Mouse (Mus musculus): ENCODE data around the gene Mterf1a. TPM values are rescaled to one million over a fixed set of nuclear protein-coding genes. Genes with fewer than 3 reads are reported as not detected.

Gene Mterf1a
- total RNA-seq, 2 experiments from 2014 or later: 5.9 to 10.4 TPM

DNA sequence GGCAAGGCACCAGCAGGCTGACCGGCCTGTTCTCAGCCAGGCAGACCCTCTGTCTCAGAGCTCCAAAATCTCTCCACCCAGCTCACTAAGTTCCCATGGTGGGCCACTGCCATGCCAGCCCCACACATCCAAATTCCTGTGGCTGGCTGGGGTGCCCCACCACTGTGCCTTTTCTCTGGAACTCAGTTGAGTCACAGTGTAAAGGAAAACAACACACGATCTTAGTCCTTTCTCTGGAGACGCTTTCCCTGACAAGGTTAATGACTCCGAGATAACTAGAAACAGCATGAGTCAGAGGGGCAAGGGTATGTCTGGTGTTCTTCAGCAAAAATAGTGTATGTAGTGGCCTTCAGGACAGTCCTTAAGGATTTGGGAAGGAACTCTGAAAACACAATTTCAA, 23.6 kb downstream of the Mterf1a start:
- intact Hi-C loops (cut with DNase I): no loop called here
- DNase-seq (ENCODE audit: low spot score in 2 of 2): no peak

DNA sequence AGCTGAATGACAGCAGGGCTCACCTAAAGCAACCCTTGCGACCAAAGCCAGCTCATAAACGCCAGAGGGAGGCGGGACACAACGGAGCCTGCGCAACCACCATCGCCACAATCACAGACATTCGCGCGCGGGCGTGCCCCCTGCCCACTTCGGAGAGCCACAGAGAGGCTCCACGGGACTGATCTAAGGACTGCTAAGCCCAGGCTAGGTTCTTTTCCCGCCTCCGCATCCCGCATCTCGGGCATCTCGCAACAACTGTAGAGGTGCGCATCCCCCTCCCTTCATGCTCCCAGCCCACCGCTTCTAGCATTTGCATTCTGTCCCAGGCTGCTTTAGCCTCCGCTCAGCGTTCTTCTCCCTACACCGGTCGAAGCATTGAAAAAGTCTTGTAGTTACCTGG, 48.7 kb downstream of the Mterf1a start, which contains the start of gene Lrrd1:
Lrrd1 (plus strand) TSS at position 148 of the 400 bp plus-strand sequence.
- DNase-seq (ENCODE audit: low spot score in 2 of 2): peak; percentile 12 to 13

More for the DNA sequence above, 48.7 kb downstream of the Mterf1a start, which contains the start of gene Lrrd1:
- intact Hi-C loops (cut with DNase I): no loop called here

Other genes with a start within 250 kb of the Mterf1a start
- gene Tmbim7, start 242.8 kb downstream of the Mterf1a start, total RNA-seq (2021): not detected
- gene Gatad1, start 236.7 kb downstream of the Mterf1a start, total RNA-seq (2021): 100 to 1,000 TPM; 117 to 119 TPM
- 100 to 1,000 TPM; 106 to 111 TPM for gene Ankib1, start 91.0 kb downstream of the Mterf1a start, total RNA-seq (2021)
- gene Krit1, start 90.7 kb downstream of the Mterf1a start, total RNA-seq (2021): 10 to 100 TPM; 40.1 to 67.3 TPM
- under 1 TPM; 0.15 to 0.34 TPM for gene Lrrd1, start 48.8 kb downstream of the Mterf1a start, total RNA-seq (2021)
- gene Akap9, start 34.1 kb upstream of the Mterf1a start, total RNA-seq (2021): 10 to 100 TPM; 65.8 to 87.2 TPM
- 10 to 100 TPM; 49.6 to 55.1 TPM for gene Cyp51, start 210.8 kb upstream of the Mterf1a start, total RNA-seq (2021)